Mouse (Mus musculus): ENCODE measurements around the gene Fam57b. TPM values are rescaled to one million over a fixed set of nuclear protein-coding genes. Genes with fewer than 3 reads are reported as not detected.

Gene Fam57b
- total RNA-seq, 1 experiment from 2014 or later, result 17.2 TPM

GRCm38 (mm10) chr7:126870520-126870891, 73.0 kb downstream of the Fam57b start:
- no peak for DNase-seq

DNA sequence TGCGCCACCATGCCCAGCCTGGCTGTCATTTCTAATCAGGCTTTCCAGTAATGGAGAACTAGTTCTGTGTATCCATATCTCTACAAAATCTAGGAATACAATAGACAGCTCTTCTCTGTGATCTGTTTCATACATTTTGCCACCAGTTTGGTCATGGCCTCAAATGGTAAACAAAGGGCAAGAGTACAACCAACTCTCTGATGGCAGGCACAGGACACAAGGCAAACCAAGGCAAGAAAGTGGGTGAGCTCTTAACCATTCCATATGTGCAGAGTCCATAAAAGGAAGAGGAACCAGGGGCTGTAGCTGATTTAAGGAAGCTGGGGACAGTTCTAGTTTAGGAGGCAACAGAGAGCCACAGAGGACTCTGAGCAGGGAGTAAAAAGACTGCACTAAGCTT, 79.8 kb downstream of the Fam57b start:
- DNase-seq, result no peak

Other genes with a start within 250 kb of the Fam57b start
- 256 and 282 TPM in 2 replicates for gene Eif3c, start 231.3 kb upstream of the Fam57b start, total RNA-seq (2021)
- gene Apobr, start 212.7 kb upstream of the Fam57b start, total RNA-seq (2021), result 1.4 and 3.2 TPM in 2 replicates
- 31.7 and 42.7 TPM in 2 replicates for gene Cln3, start 211.9 kb upstream of the Fam57b start, total RNA-seq (2021)
- not detected in 2 replicates for gene Il27, start 202.7 kb upstream of the Fam57b start, total RNA-seq (2021)
- gene Nupr1, start 166.8 kb upstream of the Fam57b start, total RNA-seq (2021), result 12.1 and 20.7 TPM in 2 replicates
- gene Sgf29, start 148.4 kb upstream of the Fam57b start, total RNA-seq (2021), result 37.5 and 41.1 TPM in 2 replicates
- 29.6 and 31.0 TPM in 2 replicates for gene Sult1a1, start 121.2 kb upstream of the Fam57b start, total RNA-seq (2021)
- 83.3 and 85.8 TPM in 2 replicates for gene Bola2, start 102.3 kb upstream of the Fam57b start, total RNA-seq (2021)
- 12.8 and 17.5 TPM in 2 replicates for gene Slx1b, start 101.9 kb upstream of the Fam57b start, total RNA-seq (2021)
- gene Coro1a, start 89.9 kb upstream of the Fam57b start, total RNA-seq (2021), result 3.5 and 8.0 TPM in 2 replicates
- 142 and 170 TPM in 2 replicates for gene Mapk3, start 38.1 kb upstream of the Fam57b start, total RNA-seq (2021)
- gene Gdpd3, start 31.3 kb upstream of the Fam57b start, total RNA-seq (2021), result 6.5 and 7.5 TPM in 2 replicates
- gene Ypel3, start 20.7 kb upstream of the Fam57b start, total RNA-seq (2021), result 122 and 181 TPM in 2 replicates
- gene Tbx6, start 16.2 kb upstream of the Fam57b start, total RNA-seq (2021), result 0.67 and 1.6 TPM in 2 replicates
- 91.5 and 101 TPM in 2 replicates for gene Ppp4c, start 5.2 kb upstream of the Fam57b start, total RNA-seq (2021)
- gene 4930451I11Rik, start 34.0 kb downstream of the Fam57b start, total RNA-seq (2021), result not detected in 2 replicates
- 0.52 and 1.9 TPM in 2 replicates for gene Doc2a, start 49.7 kb downstream of the Fam57b start, total RNA-seq (2021)
- gene Hirip3, start 64.3 kb downstream of the Fam57b start, total RNA-seq (2021), result 23.2 and 39.1 TPM in 2 replicates
- 44.4 and 50.5 TPM in 2 replicates for gene Ino80e, start 64.7 kb downstream of the Fam57b start, total RNA-seq (2021)
- gene Taok2, start 87.0 kb downstream of the Fam57b start, total RNA-seq (2021), result 82.8 and 89.5 TPM in 2 replicates
- gene Tmem219, start 125.2 kb downstream of the Fam57b start, total RNA-seq (2021), result 21.7 and 34.5 TPM in 2 replicates
- 31.1 and 42.7 TPM in 2 replicates for gene Kctd13, start 131.2 kb downstream of the Fam57b start, total RNA-seq (2021)
- 1.6 and 2.5 TPM in 2 replicates for gene Asphd1, start 151.9 kb downstream of the Fam57b start, total RNA-seq (2021)
- 91.1 and 128 TPM in 2 replicates for gene Sez6l2, start 152.9 kb downstream of the Fam57b start, total RNA-seq (2021)
- 95.1 and 99.5 TPM in 2 replicates for gene Cdipt, start 178.2 kb downstream of the Fam57b start, total RNA-seq (2021)
- 0.71 and 2.0 TPM in 2 replicates for gene Cdiptos, start 178.4 kb downstream of the Fam57b start, total RNA-seq (2021)
- gene Mvp, start 217.0 kb downstream of the Fam57b start, total RNA-seq (2021), result 102 and 118 TPM in 2 replicates
- 1.7 and 2.8 TPM in 2 replicates for gene Pagr1b, start 218.8 kb downstream of the Fam57b start, total RNA-seq (2021)
- 13.4 and 28.2 TPM in 2 replicates for gene Pagr1a, start 219.7 kb downstream of the Fam57b start, total RNA-seq (2021)
- 31.0 and 44.0 TPM in 2 replicates for gene Gm42742, start 223.4 kb downstream of the Fam57b start, total RNA-seq (2021)
- 2.2 and 5.1 TPM in 2 replicates for gene Prrt2, start 223.5 kb downstream of the Fam57b start, total RNA-seq (2021)
- 167 and 171 TPM in 2 replicates for gene Maz, start 229.4 kb downstream of the Fam57b start, total RNA-seq (2021)
- 9.5 and 15.0 TPM in 2 replicates for gene Kif22, start 244.8 kb downstream of the Fam57b start, total RNA-seq (2021)

Data from adrenal gland, postnatal 25 days (tissue).